Mouse (Mus musculus) cerebellum, adult 9-10 months (tissue): Measurements from ENCODE around the gene Klf6.

Experiments
- DNase-seq: peaks from one replicate; pipeline ENCODE4 v3.0.0; 2022

Klf6 gene

DNA sequence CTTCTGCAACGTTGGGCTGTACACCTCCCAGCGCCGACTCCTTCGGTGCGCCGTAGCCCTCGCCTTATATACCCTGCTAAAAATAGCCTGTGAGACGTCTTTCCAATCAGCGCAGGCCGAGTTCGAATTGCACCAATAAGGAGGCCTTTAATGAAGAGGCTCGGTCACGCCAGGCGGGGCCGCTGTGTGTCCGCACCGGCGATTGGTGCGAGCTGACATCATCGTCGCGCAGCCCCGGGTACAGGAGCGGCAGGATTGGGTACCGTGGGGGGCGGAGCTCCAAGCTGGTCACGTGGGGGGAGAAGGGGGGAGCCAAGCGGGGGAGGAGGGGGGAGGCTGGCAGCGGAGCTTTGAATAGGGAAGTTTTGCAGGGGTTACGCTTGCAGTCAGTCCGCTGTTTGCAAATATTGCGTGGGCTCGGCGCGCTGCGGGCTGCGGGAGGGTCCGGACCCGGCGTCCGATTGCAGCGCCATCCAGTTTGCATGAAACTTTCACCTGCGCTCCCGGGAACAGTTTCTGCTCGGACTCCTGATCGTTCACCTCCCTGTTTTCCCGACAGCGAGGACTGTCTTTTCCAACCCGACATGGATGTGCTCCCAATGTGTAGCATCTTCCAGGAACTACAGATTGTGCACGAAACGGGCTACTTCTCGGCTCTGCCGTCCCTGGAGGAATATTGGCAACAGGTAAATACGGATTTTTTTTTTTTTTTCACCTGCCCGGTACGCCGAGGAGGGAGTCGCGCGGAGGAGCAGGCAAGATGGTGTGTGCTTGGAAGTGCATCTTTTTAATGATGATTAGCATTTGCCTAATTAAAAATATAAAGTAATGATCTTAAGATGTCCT lies at the start of gene Klf6:
Gene Klf6 (plus strand): TSS at position 326 of the 846 bp plus-strand sequence.
- DNase-seq, result peak; percentile 100

GRCm38 (mm10) chr13:5813433-5813832 lies 47.8 kb upstream of the Klf6 start:
- no peak for DNase-seq

GRCm38 (mm10) chr13:5817250-5817649 lies 44.0 kb upstream of the Klf6 start:
- DNase-seq, result no peak

- DNase-seq, result no peak
Measured at GRCm38 (mm10) chr13:5819173-5819572, 42.1 kb upstream of the Klf6 start.

DNA sequence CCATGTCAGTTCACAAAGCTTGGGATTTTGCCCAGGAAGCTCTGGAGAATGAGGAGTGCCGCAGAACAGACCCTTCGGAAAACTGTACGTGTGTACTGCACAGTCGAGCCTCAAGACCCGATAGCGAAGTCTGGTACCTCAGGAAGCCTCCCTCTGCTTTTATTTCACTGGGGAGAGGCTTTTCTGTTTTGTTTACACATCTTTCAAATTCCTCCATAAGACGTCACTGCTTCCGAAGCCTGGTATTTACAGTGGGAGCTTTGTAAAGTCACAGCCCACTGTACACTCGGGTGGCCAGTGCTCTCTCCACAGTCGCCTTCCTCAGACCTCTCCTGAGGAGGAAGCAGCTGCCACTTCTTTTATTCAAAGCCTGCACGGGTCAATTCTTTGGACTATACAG lies 38.7 kb upstream of the Klf6 start:
- no peak for DNase-seq

- no peak for DNase-seq
Measured at GRCm38 (mm10) chr13:5823150-5823549, 38.1 kb upstream of the Klf6 start.

GRCm38 (mm10) chr13:5824189-5824815 lies 37.0 kb upstream of the Klf6 start:
- no peak for DNase-seq

DNA sequence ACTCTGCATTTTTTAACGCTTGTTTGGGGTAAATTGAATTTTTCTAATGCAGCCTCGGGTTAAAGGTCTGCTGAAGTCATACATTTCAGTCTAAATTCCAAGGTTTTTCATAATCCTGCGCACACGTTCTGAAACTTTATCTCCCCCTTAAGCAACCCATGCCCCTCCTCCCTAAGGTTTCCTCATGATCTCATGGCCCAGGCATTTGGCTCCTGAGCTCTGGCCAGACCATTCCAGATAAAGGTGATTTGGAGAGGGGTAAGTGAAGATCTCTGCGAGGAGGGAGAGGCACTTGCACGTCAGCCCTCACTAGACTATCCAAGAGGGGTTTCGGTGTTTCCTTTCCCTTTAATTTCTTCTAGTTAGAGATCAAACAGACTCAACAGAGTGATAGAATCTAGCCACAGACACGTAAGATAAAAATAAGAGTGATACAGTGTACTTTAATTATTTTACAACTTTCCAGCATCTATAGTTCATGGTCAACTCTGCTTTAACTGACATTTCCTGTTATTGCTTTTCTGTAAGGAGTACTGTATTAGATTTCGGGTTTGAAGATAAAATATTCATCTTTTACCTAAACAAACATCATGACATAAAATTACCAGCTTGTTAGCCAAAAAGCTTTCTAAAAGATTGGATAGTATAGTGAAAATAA lies 35.0 kb upstream of the Klf6 start:
- DNase-seq, result no peak

DNA sequence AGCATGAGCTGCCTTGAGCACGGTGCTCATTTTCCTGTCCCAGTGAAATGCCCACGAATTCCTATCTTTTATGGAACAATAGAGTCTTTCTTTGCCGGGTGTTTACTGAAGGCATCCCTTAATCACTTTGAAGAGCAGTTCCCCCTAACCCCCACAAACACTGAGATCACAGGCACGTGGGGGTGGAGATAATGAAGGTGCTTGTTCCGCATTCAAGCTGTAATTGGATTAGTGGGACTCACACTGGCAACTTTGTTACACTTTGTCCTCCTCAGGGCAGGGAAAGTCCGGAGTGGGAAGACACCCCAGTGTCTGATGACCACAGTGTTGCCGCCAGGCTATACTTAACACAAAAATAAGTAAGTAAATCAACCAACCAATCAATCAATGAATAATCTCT lies 29.3 kb upstream of the Klf6 start:
- no peak for DNase-seq

DNA sequence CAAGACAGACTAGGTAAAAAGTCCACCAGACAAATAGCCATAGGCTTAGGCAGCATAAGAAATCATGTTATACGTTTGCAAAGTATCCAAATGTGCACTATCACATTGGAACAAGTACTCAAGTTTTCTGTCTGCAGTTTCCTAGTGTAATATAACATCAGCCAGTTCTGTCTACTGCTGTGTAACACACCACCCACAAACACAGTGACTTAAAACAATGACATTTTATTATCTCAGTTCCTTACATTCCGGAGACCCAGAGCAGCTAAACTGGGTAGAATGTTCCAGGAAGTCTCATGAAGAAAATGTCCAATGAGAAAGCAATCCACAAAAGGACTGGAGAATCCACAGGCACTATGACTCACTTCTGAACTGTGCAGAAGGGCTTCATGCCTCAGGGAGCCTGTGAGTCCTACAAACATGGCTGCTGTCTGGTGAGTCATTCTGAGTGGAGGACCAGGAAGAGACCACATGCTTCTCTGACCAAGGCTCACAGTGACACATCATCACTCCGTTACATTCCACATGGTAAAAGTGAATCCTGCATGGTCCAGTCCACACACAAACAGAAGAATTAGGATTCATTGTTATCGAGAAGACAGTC lies 24.0 kb upstream of the Klf6 start:
- no peak for DNase-seq

DNA sequence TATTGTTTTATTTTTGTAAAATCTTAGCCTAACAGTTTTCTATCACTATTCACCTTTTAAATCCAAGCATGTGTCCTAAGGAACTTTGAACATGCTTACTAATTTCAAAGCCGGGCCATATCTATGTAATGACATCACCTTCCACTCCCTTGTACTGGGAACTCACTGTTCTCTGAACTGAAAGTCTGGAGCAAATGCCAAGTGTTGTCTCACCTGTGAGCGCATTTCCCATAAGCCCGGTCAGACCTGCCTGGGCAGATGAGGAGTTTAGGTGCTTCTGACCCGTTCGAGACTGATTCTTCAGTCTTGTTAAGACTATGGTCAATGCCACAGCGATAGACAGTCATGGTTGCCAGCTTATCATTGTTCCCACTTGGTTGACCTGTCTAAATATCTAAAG lies 19.9 kb upstream of the Klf6 start:
- DNase-seq, result no peak

DNA sequence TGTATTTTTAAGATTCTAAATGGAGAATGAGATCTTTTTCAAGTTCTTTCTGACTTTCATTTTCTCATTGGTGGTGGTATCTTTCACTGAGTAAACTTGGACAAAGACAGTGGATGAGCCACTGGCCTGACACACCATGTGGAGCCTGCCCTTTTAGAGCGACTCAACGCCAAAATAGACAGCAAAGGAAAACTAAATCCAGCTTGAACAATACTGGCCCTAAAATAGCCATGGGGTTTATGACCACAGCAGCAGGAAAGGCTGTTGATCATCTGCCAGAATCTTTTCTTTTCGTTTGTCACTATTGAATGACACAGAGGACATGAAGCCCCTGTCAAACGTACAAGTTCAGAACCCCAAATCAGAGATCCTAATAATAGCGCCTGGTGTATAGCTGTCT lies 18.4 kb upstream of the Klf6 start:
- DNase-seq, result no peak

DNA sequence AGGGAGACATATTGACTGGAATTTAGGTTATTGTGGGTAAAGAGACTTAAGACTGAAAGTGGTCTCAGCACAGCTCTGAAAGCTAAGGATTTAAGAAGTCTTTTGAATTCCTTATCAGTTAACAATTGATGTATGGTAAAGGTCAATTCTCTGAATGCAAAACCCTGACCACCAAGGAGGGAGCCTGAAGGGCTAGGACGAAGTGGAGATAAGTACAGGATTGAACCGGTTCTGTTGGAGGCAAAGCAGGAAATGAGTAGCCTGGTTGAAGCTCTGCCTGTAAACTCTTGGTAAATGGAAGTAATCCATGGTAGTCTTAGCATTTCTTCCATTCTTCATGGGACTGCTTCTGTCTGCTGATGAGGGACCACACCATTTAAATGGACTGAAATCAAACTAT lies 17.5 kb upstream of the Klf6 start:
- no peak for DNase-seq

DNA sequence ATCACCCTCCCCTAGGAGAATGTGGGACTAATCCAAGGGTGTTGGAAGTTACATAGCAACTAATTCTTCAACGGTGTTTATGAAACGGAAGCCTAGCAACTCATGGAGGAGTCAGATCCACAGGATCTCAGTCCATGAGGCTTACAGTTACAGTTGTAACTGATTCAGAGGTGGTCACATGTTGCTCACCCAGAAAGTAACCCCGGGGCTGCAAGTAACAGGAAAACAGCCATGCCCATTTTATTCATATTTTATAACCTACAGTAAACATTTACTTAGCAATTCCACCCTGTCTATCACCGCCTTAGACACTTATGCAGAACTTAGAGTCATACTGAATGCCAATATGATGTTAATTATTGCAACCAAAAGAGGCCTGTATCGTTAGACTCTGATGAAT lies 16.9 kb upstream of the Klf6 start:
- DNase-seq, result no peak

DNA sequence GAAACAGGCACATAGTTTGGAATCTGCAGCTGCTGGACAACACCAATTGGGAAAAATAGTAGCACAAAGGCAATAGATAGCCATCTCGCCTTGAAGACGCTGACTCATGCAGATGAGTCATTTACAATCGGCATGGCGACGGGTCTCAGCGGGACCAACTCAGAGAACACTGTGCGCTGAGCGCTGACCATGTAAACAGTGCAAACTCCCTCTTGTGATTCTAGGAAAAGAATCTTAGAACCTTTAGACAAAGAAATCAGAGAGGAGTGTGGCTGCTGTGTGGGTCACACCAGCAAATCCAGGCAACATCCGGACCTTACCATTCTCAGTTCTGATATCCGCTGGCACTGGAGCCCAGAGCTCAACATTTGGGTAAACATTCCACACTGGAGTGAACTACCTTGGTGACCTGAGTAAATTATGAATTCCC lies 16.1 kb upstream of the Klf6 start:
- DNase-seq, result no peak

GRCm38 (mm10) chr13:5845605-5846004 lies 15.7 kb upstream of the Klf6 start:
- no peak for DNase-seq

GRCm38 (mm10) chr13:5846860-5847259 lies 14.4 kb upstream of the Klf6 start:
- no peak for DNase-seq

DNA sequence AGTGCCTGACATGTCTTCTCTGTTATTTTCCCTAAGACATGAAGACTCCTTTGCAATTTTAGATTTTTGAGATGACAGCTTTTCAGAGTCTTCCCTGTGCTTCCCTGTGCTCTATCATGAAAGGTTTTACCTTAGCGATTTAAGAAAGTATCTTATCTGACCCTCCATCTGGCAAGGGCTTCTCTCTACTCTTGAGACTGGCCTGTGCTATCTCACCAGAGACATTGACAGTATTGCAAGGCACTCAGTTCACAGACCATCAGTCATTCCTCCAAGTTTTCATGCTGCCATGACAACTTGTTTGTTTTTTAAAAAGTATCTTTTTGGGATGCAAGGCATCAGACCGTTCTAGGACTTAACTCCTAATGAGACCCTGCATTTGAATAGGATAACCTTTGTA lies 13.5 kb upstream of the Klf6 start:
- DNase-seq, result no peak

DNA sequence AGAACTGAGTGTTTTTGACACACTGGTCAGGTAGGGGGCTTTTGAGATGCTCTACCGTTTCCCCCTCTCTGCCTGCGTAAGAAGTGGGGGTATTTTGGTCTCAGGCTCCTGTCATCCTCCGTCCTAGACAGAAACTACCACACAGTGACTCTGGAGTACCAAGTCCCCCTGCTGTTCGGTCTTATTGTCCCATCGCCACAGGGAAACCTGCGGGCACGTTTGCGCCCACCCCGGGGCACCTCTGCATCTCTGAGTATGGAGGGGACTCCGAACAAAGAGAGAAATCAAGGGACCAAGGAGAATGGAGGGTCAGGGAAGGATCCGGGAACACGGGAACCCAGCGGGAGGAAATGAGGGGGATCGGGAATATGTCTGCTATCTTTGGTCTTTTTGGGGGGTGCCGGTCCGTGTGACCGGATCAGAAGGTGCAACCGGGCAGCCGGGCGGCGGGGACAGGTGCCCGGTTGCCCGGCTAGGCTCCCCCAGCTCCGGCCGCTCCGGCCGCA lies 578 bp upstream of the Klf6 start:
- DNase-seq, result peak; percentile 81

- peak; percentile 71 for DNase-seq
Measured at GRCm38 (mm10) chr13:5862003-5862625, 832 bp downstream of the Klf6 start.

- peak; percentile 49 for DNase-seq
Measured at GRCm38 (mm10) chr13:5862626-5863407, 1.5 kb downstream of the Klf6 start.

DNA sequence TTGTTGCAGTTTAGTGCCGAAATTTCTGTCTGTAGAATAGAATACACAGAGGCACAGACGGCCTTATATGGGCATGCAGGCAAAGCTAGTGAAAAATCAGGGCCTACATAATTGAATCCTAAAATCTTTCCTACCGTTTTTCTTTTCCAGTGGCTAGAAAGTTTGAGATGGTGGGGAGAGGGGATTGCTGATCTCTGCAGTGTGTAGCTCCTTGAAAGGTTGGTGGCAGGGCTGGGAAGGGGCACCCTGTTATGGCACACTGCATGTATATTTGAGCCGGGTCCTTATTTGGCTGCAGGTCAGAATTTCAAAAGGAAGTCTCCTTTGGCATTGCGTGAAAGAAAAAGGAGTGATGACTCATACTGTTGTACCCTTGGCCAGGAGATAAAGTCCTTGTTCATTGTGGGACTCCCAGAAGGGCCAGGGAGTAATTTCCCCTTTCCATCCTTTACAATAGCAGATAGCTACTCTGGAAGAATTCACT lies 2.2 kb downstream of the Klf6 start:
- DNase-seq, result peak; percentile 39
